Mouse (Mus musculus) lung, embryonic 16.5 days (tissue): Measurements from ENCODE around the gene C1qtnf12. TPM values are rescaled to one million over a fixed set of nuclear protein-coding genes. Genes with fewer than 3 reads are reported as not detected.

Experiments used
- ATAC-seq: fragments of 200-750 bp; cut with Nextera tagmentation; 2 replicates; pipeline ENCODE4 v1.8.0; 2017; ENCODE audit warnings: low read depth, mild to moderate bottlenecking, moderate library complexity
- H3K27ac ChIP-seq: fragments of 300-500 bp; sonication (generic); 2 replicates; pipeline ENCODE4 v1.5.1; 2014; ENCODE audit warnings: mild to moderate bottlenecking, control low read depth, low read length
- H3K27me3 ChIP-seq: fragments of 300-500 bp; sonication (generic); 2 replicates; pipeline ENCODE4 v1.6.1; 2014; ENCODE audit warnings: low read depth, low read length, mixed read lengths; ENCODE audit not compliant: control insufficient read depth, insufficient read depth
- H3K36me3 ChIP-seq: fragments of 300-500 bp; sonication (generic); 2 replicates; pipeline ENCODE4 v1.6.1; 2014; ENCODE audit warnings: low read length; ENCODE audit not compliant: control insufficient read depth, insufficient read depth
- H3K4me1 ChIP-seq: fragments of 300-500 bp; sonication (generic); replicated peaks from 2 replicates; pipeline ENCODE4 v1.6.1; 2014; ENCODE audit warnings: low read length, mixed read lengths; ENCODE audit not compliant: control insufficient read depth, insufficient read depth
- H3K4me2 ChIP-seq: fragments of 300-500 bp; sonication (generic); 2 replicates; pipeline ENCODE4 v1.6.1; 2014; ENCODE audit warnings: low read depth, low read length, control low read depth
- H3K4me3 ChIP-seq: fragments of 300-500 bp; sonication (generic); 2 replicates; pipeline ENCODE4 v1.5.1; 2014; ENCODE audit warnings: mild to moderate bottlenecking, low read length, control low read depth
- H3K9ac ChIP-seq: fragments of 300-500 bp; sonication (generic); 2 replicates; pipeline ENCODE4 v1.6.1; 2014; ENCODE audit warnings: low read length, control low read depth
- H3K9me3 ChIP-seq: fragments of 300-500 bp; sonication (generic); 2 replicates; pipeline ENCODE4 v1.6.1; 2016; ENCODE audit warnings: low read length; ENCODE audit not compliant: control insufficient read depth
- WGBS: fragments of 180-500 bp; shearing (Covaris S2); extraction: QIAGEN DNeasy Blood & Tissue Kit; methylation state at CpG from one replicate; pipeline ENCODE4 v1.1.7; 2014; 5-methylcytosine and 5-hydroxymethylcytosine counted together
- polyA plus RNA-seq: library from polyadenylated mRNA; unstranded; fragments of >200 nt; fragmentation: Nextera tagmentation; extraction: Ambion mirVana; gene quantifications from 2 replicates; pipeline ENCODE4 v1.2.1, GENCODE M21; 2015

Gene C1qtnf12
- polyA plus RNA-seq, 1 experiment from 2014 or later, result 39.3 TPM

GRCm38 (mm10) chr4:155964396-155964795 is 2.3 kb downstream of the C1qtnf12 start:
- Histone ChIP-seq H3K27ac (no peak overlapping the region), H3K27me3 (no peaks in the 10 kb centered on the region), H3K9me3 (no peaks in the 10 kb centered on the region), H3K4me3 (no peak overlapping the region), H3K36me3 (peaks cover 3% of the 10 kb centered on the region), H3K4me1 (peaks cover 9% of the 10 kb centered on the region; the same call in 1 of the 2 replicates), H3K4me2 (no peak overlapping the region), H3K9ac (no peak overlapping the region)
- WGBS, result 93% methylated on average over 11 of the region's 11 CpGs
- no peak for ATAC-seq

- Histone ChIP-seq H3K27me3 (no peaks in the 10 kb centered on the region), H3K36me3 (peaks cover 3% of the 10 kb centered on the region; the same call in 1 of the 2 replicates), H3K4me1 (no peaks in the 10 kb centered on the region), H3K4me2 (no peak overlapping the region), H3K4me3 (no peak overlapping the region), H3K9ac (no peak overlapping the region), H3K9me3 (no peaks in the 10 kb centered on the region), H3K27ac (no peak overlapping the region)
- ATAC-seq, result no peak
- 62% methylated on average over 13 of the region's 13 CpGs for WGBS
Measured at GRCm38 (mm10) chr4:155969043-155969653, 7.0 kb downstream of the C1qtnf12 start.

- no peak overlapping the region for H3K27ac ChIP-seq
- no peak overlapping the region for H3K4me3 ChIP-seq
- no peaks in the 10 kb centered on the region for H3K9me3 ChIP-seq
- WGBS, result 80% methylated on average over 5 of the region's 5 CpGs
- no peak for ATAC-seq
- H3K27me3 ChIP-seq, result no peaks in the 10 kb centered on the region
- H3K4me2 ChIP-seq, result no peak overlapping the region
- H3K4me1 ChIP-seq, result no peaks in the 10 kb centered on the region
- H3K9ac ChIP-seq, result no peak overlapping the region
- peaks cover 3% of the 10 kb centered on the region; the same call in 1 of the 2 replicates for H3K36me3 ChIP-seq
Measured at GRCm38 (mm10) chr4:155970286-155970685, 8.2 kb downstream of the C1qtnf12 start.

GRCm38 (mm10) chr4:155972651-155973050 is 10.5 kb downstream of the C1qtnf12 start:
- no peak overlapping the region for H3K4me3 ChIP-seq
- no peak overlapping the region for H3K4me2 ChIP-seq
- no peaks in the 10 kb centered on the region for H3K9me3 ChIP-seq
- H3K27me3 ChIP-seq, result no peaks in the 10 kb centered on the region
- H3K9ac ChIP-seq, result no peak overlapping the region
- H3K27ac ChIP-seq, result no peak overlapping the region
- ATAC-seq, result no peak
- H3K4me1 ChIP-seq, result no peaks in the 10 kb centered on the region
- WGBS, result 59% methylated on average over 6 of the region's 6 CpGs
- no peaks in the 10 kb centered on the region for H3K36me3 ChIP-seq

GRCm38 (mm10) chr4:155973239-155973638 is 11.1 kb downstream of the C1qtnf12 start:
- Histone ChIP-seq H3K9ac (no peak overlapping the region), H3K36me3 (no peaks in the 10 kb centered on the region), H3K9me3 (no peaks in the 10 kb centered on the region), H3K27ac (no peak overlapping the region), H3K4me2 (no peak overlapping the region), H3K4me3 (no peak overlapping the region), H3K27me3 (no peaks in the 10 kb centered on the region), H3K4me1 (no peaks in the 10 kb centered on the region)
- WGBS, result 70% methylated on average over 2 of the region's 2 CpGs
- no peak for ATAC-seq

GRCm38 (mm10) chr4:155981436-155982082 is 19.4 kb downstream of the C1qtnf12 start:
- WGBS, result 62% methylated on average over 12 of the region's 12 CpGs
- no peak for ATAC-seq
- H3K36me3 ChIP-seq, result no peaks in the 10 kb centered on the region
- H3K27ac ChIP-seq, result no peak overlapping the region
- no peaks in the 10 kb centered on the region for H3K9me3 ChIP-seq
- H3K9ac ChIP-seq, result no peak overlapping the region
- no peak overlapping the region for H3K4me2 ChIP-seq
- H3K4me3 ChIP-seq, result no peak overlapping the region
- H3K27me3 ChIP-seq, result no peaks in the 10 kb centered on the region
- no peaks in the 10 kb centered on the region for H3K4me1 ChIP-seq

GRCm38 (mm10) chr4:155983788-155984187 is 21.7 kb downstream of the C1qtnf12 start:
- Histone ChIP-seq H3K4me2 (no peak overlapping the region), H3K36me3 (no peaks in the 10 kb centered on the region), H3K27ac (no peak overlapping the region), H3K9me3 (no peaks in the 10 kb centered on the region), H3K27me3 (no peaks in the 10 kb centered on the region), H3K4me1 (no peaks in the 10 kb centered on the region), H3K9ac (no peak overlapping the region), H3K4me3 (no peak overlapping the region)
- WGBS, result 18% methylated on average over 2 of the region's 2 CpGs
- ATAC-seq, result no peak

- 82% methylated on average over 22 of the region's 22 CpGs for WGBS
- peaks cover 2% of the 10 kb centered on the region; the same call in 1 of the 2 replicates for H3K36me3 ChIP-seq
Measured at GRCm38 (mm10) chr4:155991211-155991907, 29.2 kb downstream of the C1qtnf12 start.

GRCm38 (mm10) chr4:155991908-155992230 is 29.8 kb downstream of the C1qtnf12 start:
- peaks cover 7% of the 10 kb centered on the region for H3K36me3 ChIP-seq
- H3K9ac ChIP-seq, result peak overlapping the region; percentile 84
- H3K27me3 ChIP-seq, result no peaks in the 10 kb centered on the region
- 24% methylated on average over 37 of the region's 37 CpGs for WGBS
- H3K4me2 ChIP-seq, result peak overlapping the region; percentile 99
- H3K4me1 ChIP-seq, result peaks cover 20% of the 10 kb centered on the region
- H3K27ac ChIP-seq, result peak overlapping the region; percentile 95
- H3K9me3 ChIP-seq, result no peaks in the 10 kb centered on the region
- ATAC-seq, result peak; percentile 1; the same call in 1 of the 2 replicates
- H3K4me3 ChIP-seq, result peak overlapping the region; percentile 66

More at GRCm38 (mm10) chr4:155991211-155991907, 29.2 kb downstream of the C1qtnf12 start:
- Histone ChIP-seq H3K4me1 (peaks cover 20% of the 10 kb centered on the region), H3K4me3 (peak overlapping the region; percentile 66), H3K9ac (peak overlapping the region; percentile 84), H3K27ac (peak overlapping the region; percentile 95; the same call in 1 of the 2 replicates), H3K27me3 (no peaks in the 10 kb centered on the region), H3K9me3 (no peaks in the 10 kb centered on the region), H3K4me2 (peak overlapping the region; percentile 99)
- ATAC-seq, result no peak
